In genomic region chr2:174463370-174463769, GRCm38 (mm10) we compare ENCODE assay signal across 8 mouse cellular contexts. TPM values are rescaled to one million over a fixed set of nuclear protein-coding genes. Genes with fewer than 3 reads are reported as not detected.
DNase-seq lines count a peak whose midpoint lies in the region; ATAC-seq and TF ChIP-seq lines count a peak whose summit lies in the region.

No protein-coding gene starts in this region.

- H3K27me3 ChIP-seq in heart, adult 2 months (ENCODE audit: control insufficient read depth, insufficient read depth, low read length): no peaks in the 10 kb centered on the region
- H3K27me3 ChIP-seq in embryonic facial prominence, embryonic 15.5 days: no peaks in the 10 kb centered on the region
- H3K27me3 ChIP-seq in hindbrain, postnatal 0 days (ENCODE audit: insufficient read depth, low read length): no peaks in the 10 kb centered on the region
- H3K27me3 ChIP-seq in midbrain, embryonic 12.5 days: no peaks in the 10 kb centered on the region

- peak overlapping the region; percentile 87 for H3K9ac ChIP-seq in heart, adult 2 months (ENCODE audit: low read depth, low read length)
- peak overlapping the region; percentile 83 for H3K9ac ChIP-seq in embryonic facial prominence, embryonic 15.5 days
- peak overlapping the region; percentile 81 for H3K9ac ChIP-seq in hindbrain, postnatal 0 days (replicated peaks; ENCODE audit: low read length)
- H3K9ac ChIP-seq in midbrain, embryonic 12.5 days (replicated peaks): peak overlapping the region; percentile 74

- H3K4me3 ChIP-seq in heart, adult 2 months: peak overlapping the region; percentile 95
- peak overlapping the region; percentile 92 for H3K4me3 ChIP-seq in embryonic facial prominence, embryonic 15.5 days (replicated peaks)
- H3K4me3 ChIP-seq in hindbrain, postnatal 0 days (ENCODE audit: low read length): peak overlapping the region; percentile 81
- peak overlapping the region; percentile 73 for H3K4me3 ChIP-seq in midbrain, embryonic 12.5 days

- 0 out of 2 replicates have a peak, but pooled peaks cover 2% of the 10 kb centered on the region for H3K36me3 ChIP-seq in heart, adult 2 months (ENCODE audit: control insufficient read depth, insufficient read depth, low read length)
- peaks cover 48% of the 10 kb centered on the region for H3K36me3 ChIP-seq in embryonic facial prominence, embryonic 15.5 days
- peaks cover 21% of the 10 kb centered on the region for H3K36me3 ChIP-seq in hindbrain, postnatal 0 days (ENCODE audit: insufficient read depth, low read length)
- H3K36me3 ChIP-seq in midbrain, embryonic 12.5 days: peaks cover 55% of the 10 kb centered on the region

- 0 out of 2 replicates have a peak, but pooled peaks have one; percentile 6 for ATAC-seq in embryonic facial prominence, embryonic 15.5 days (ENCODE audit: insufficient number of reproducible peaks, low FRiP score, low TSS enrichment, low read depth)
- ATAC-seq in hindbrain, postnatal 0 days: peak; percentile 36; the same call in 1 of the 2 replicates
- peak; percentile 24 for ATAC-seq in midbrain, embryonic 12.5 days (ENCODE audit: low FRiP score, low read depth)

- no peaks in the 10 kb centered on the region; the same call in 1 of the 2 replicates for H3K4me1 ChIP-seq in heart, adult 2 months (ENCODE audit: control insufficient read depth, insufficient read depth, low read length)
- H3K4me1 ChIP-seq in embryonic facial prominence, embryonic 15.5 days: peaks cover 8% of the 10 kb centered on the region; the same call in 1 of the 2 replicates
- H3K4me1 ChIP-seq in hindbrain, postnatal 0 days (ENCODE audit: insufficient read depth, low read length): no peaks in the 10 kb centered on the region
- peaks cover 12% of the 10 kb centered on the region for H3K4me1 ChIP-seq in midbrain, embryonic 12.5 days

- H3K9me3 ChIP-seq in embryonic facial prominence, embryonic 15.5 days (replicated peaks): no peaks in the 10 kb centered on the region
- no peaks in the 10 kb centered on the region for H3K9me3 ChIP-seq in hindbrain, postnatal 0 days (ENCODE audit: low read length)
- H3K9me3 ChIP-seq in midbrain, embryonic 12.5 days: no peaks in the 10 kb centered on the region

- no peak for TF ChIP-seq EP300 in heart, adult 2 months (IDR thresholded peaks at IDR 0.05; ENCODE audit: insufficient read depth, low read depth, low read length)

- peak overlapping the region; percentile 92 for H3K4me2 ChIP-seq in embryonic facial prominence, embryonic 15.5 days (replicated peaks)
- H3K4me2 ChIP-seq in hindbrain, postnatal 0 days (ENCODE audit: low read depth, low read length): peak overlapping the region; percentile 95
- H3K4me2 ChIP-seq in midbrain, embryonic 12.5 days (replicated peaks): peak overlapping the region; percentile 94

- H3K27ac ChIP-seq in heart, adult 2 months: peak overlapping the region; percentile 96
- peak overlapping the region; percentile 76; the same call in 1 of the 2 replicates for H3K27ac ChIP-seq in embryonic facial prominence, embryonic 15.5 days (replicated peaks)
- H3K27ac ChIP-seq in hindbrain, postnatal 0 days: peak overlapping the region; percentile 76
- H3K27ac ChIP-seq in midbrain, embryonic 12.5 days (replicated peaks): 0 out of 2 replicates have a peak overlapping the region, but pooled peaks have one; percentile 52

- WGBS in heart, adult 2 months: 26% methylated on average over 10 of the region's 10 CpGs
- 34% methylated on average over 10 of the region's 10 CpGs for WGBS in embryonic facial prominence, embryonic 15.5 days
- 31% methylated on average over 10 of the region's 10 CpGs for WGBS in hindbrain, postnatal 0 days
- 48% methylated on average over 10 of the region's 10 CpGs for WGBS in midbrain, embryonic 12.5 days

- intact Hi-C loops in heart, adult 2 months (cut with DNase I): loop anchor here (10.0 kb wide), 1 partner anchor 391 kb away; no protein-coding TSS in a partner anchor
- intact Hi-C loops in heart, postnatal 14 days (cut with DNase I): loop anchor here (5.0 kb wide), 1 partner anchor 136 kb away; no protein-coding TSS in a partner anchor

- no peak for TF ChIP-seq CTCF in heart, adult 2 months (IDR thresholded peaks at IDR 0.05)
- no peak for TF ChIP-seq CTCF in hindbrain, postnatal 0 days (IDR thresholded peaks at IDR 0.05; ENCODE audit: low read depth)

- H3K79me2 ChIP-seq in heart, adult 2 months (replicated peaks; ENCODE audit: control insufficient read depth, insufficient read depth, low read length): peaks cover 3% of the 10 kb centered on the region

- DNase-seq in heart, adult 2 months: no peak
- no peak for DNase-seq in heart, postnatal 14 days
- DNase-seq in B cell, adult 2 months: peak; percentile 18 to 21
- no peak for DNase-seq in hindbrain, postnatal 0 days (ENCODE audit: low spot score)
- DNase-seq in right cerebral cortex, postnatal 4 days: no peak
- DNase-seq in gastrocnemius, postnatal 4 days (ENCODE audit: low spot score in 2 of 2): no peak

- TF ChIP-seq POLR2A in heart, adult 2 months (IDR thresholded peaks at IDR 0.05; ENCODE audit: insufficient read depth, low read depth, low read length): no peak

RNA-seq across cellular contexts. Expression of gene Atp5e, which starts 0.5 kb away (rescaled TPM):
- total RNA-seq in heart, adult 2 months (2021): 1,000 to 10,000 TPM; 1,426 to 1,687 TPM
- polyA plus RNA-seq in heart, adult 2 months (2012; rRNA removed): 969 and 1,190 TPM in 2 replicates
- 1,000 to 10,000 TPM; 1,334 to 1,389 TPM for total RNA-seq in heart, postnatal 14 days (2021)
- 730 and 783 TPM in 2 replicates for polyA plus RNA-seq in embryonic facial prominence, embryonic 15.5 days (2015; fragmentation: Nextera tagmentation; extraction: Ambion mirVana)
- 397 and 488 TPM in 2 replicates for total RNA-seq in hindbrain, postnatal 0 days (2014; rRNA removed)
- polyA plus RNA-seq in hindbrain, postnatal 0 days (2015; fragmentation: Nextera tagmentation; extraction: Ambion mirVana): 925 and 953 TPM in 2 replicates
- polyA plus RNA-seq in midbrain, embryonic 12.5 days (2016; fragmentation: Nextera tagmentation; extraction: Ambion mirVana): 754 and 756 TPM in 2 replicates
- total RNA-seq in gastrocnemius, postnatal 4 days (2021): 100 to 1,000 TPM; 771 to 884 TPM

RNA-seq across cellular contexts. Expression of gene Prelid3b, which starts 9.5 kb away (rescaled TPM):
- total RNA-seq in heart, adult 2 months (2021): 10 to 100 TPM; 53.1 to 57.8 TPM
- polyA plus RNA-seq in heart, adult 2 months (2012; rRNA removed): 58.8 and 87.6 TPM in 2 replicates
- total RNA-seq in heart, postnatal 14 days (2021): 10 to 100 TPM; 59.8 to 72.3 TPM
- 109 and 111 TPM in 2 replicates for polyA plus RNA-seq in embryonic facial prominence, embryonic 15.5 days (2015; fragmentation: Nextera tagmentation; extraction: Ambion mirVana)
- total RNA-seq in hindbrain, postnatal 0 days (2014; rRNA removed): 50.0 and 50.9 TPM in 2 replicates
- polyA plus RNA-seq in hindbrain, postnatal 0 days (2015; fragmentation: Nextera tagmentation; extraction: Ambion mirVana): 90.5 and 91.9 TPM in 2 replicates
- polyA plus RNA-seq in midbrain, embryonic 12.5 days (2016; fragmentation: Nextera tagmentation; extraction: Ambion mirVana): 102 TPM in 2 replicates
- 10 to 100 TPM; 58.9 to 62.8 TPM for total RNA-seq in gastrocnemius, postnatal 4 days (2021)

RNA-seq across cellular contexts. Expression of gene Tubb1, which starts 12.9 kb away (rescaled TPM):
- total RNA-seq in heart, adult 2 months (2021): 10 to 100 TPM in 1 of 2 experiments, 1 to 10 TPM in 1; 4.1 to 21.4 TPM
- polyA plus RNA-seq in heart, adult 2 months (2012; rRNA removed): 6.8 and 9.7 TPM in 2 replicates
- 1 to 10 TPM; 2.0 TPM for total RNA-seq in heart, postnatal 14 days (2021)
- 0.83 and 1.1 TPM in 2 replicates for polyA plus RNA-seq in embryonic facial prominence, embryonic 15.5 days (2015; fragmentation: Nextera tagmentation; extraction: Ambion mirVana)
- 1.0 TPM in 1 of 2 replicates, not detected in the other for total RNA-seq in hindbrain, postnatal 0 days (2014; rRNA removed)
- polyA plus RNA-seq in hindbrain, postnatal 0 days (2015; fragmentation: Nextera tagmentation; extraction: Ambion mirVana): 0.13 TPM in 1 of 2 replicates, not detected in the other
- 2.7 and 3.0 TPM in 2 replicates for polyA plus RNA-seq in midbrain, embryonic 12.5 days (2016; fragmentation: Nextera tagmentation; extraction: Ambion mirVana)
- under 1 TPM; 0.26 to 0.52 TPM for total RNA-seq in gastrocnemius, postnatal 4 days (2021)

RNA-seq across cellular contexts. Expression of gene Ctsz, which starts 24.5 kb away (rescaled TPM):
- total RNA-seq in heart, adult 2 months (2021): 10 to 100 TPM; 31.1 to 34.4 TPM
- polyA plus RNA-seq in heart, adult 2 months (2012; rRNA removed): 49.5 and 59.5 TPM in 2 replicates
- total RNA-seq in heart, postnatal 14 days (2021): 10 to 100 TPM; 36.6 to 42.1 TPM
- 215 and 224 TPM in 2 replicates for polyA plus RNA-seq in embryonic facial prominence, embryonic 15.5 days (2015; fragmentation: Nextera tagmentation; extraction: Ambion mirVana)
- total RNA-seq in hindbrain, postnatal 0 days (2014; rRNA removed): 66.9 and 67.0 TPM in 2 replicates
- polyA plus RNA-seq in hindbrain, postnatal 0 days (2015; fragmentation: Nextera tagmentation; extraction: Ambion mirVana): 69.7 and 72.3 TPM in 2 replicates
- 76.6 and 89.2 TPM in 2 replicates for polyA plus RNA-seq in midbrain, embryonic 12.5 days (2016; fragmentation: Nextera tagmentation; extraction: Ambion mirVana)
- 10 to 100 TPM; 80.8 to 95.9 TPM for total RNA-seq in gastrocnemius, postnatal 4 days (2021)

RNA-seq across cellular contexts. Expression of gene Nelfcd, which starts 47.8 kb away (rescaled TPM):
- 10 to 100 TPM; 26.5 to 30.3 TPM for total RNA-seq in heart, adult 2 months (2021)
- polyA plus RNA-seq in heart, adult 2 months (2012; rRNA removed): 38.1 and 47.5 TPM in 2 replicates
- total RNA-seq in heart, postnatal 14 days (2021): 10 to 100 TPM; 37.7 to 38.8 TPM
- 116 and 118 TPM in 2 replicates for polyA plus RNA-seq in embryonic facial prominence, embryonic 15.5 days (2015; fragmentation: Nextera tagmentation; extraction: Ambion mirVana)
- total RNA-seq in hindbrain, postnatal 0 days (2014; rRNA removed): 53.4 and 72.6 TPM in 2 replicates
- 93.8 and 94.4 TPM in 2 replicates for polyA plus RNA-seq in hindbrain, postnatal 0 days (2015; fragmentation: Nextera tagmentation; extraction: Ambion mirVana)
- 151 and 158 TPM in 2 replicates for polyA plus RNA-seq in midbrain, embryonic 12.5 days (2016; fragmentation: Nextera tagmentation; extraction: Ambion mirVana)
- total RNA-seq in gastrocnemius, postnatal 4 days (2021): 10 to 100 TPM; 58.8 to 77.5 TPM

Comparison
In these comparisons a context has a peak if more than half of its experiments do, and no peak if none do; other contexts are left out.
1. DNase-seq: peak in B cell, adult 2 months (2 of 2); none in heart, adult 2 months (0 of 2), heart, postnatal 14 days (0 of 2), hindbrain, postnatal 0 days (single experiment), right cerebral cortex, postnatal 4 days (single experiment) and gastrocnemius, postnatal 4 days (0 of 2).
2. Peak in every context shown above with its lines, with median percentiles within 50 percentile points of each other: H3K27ac ChIP-seq, H3K4me3 ChIP-seq, H3K9ac ChIP-seq, ATAC-seq and H3K4me2 ChIP-seq.